Mouse (Mus musculus): Measurements from ENCODE around the gene Lrrtm3.

GRCm38 (mm10) chr10:64041892-64042291, 48.2 kb downstream of the Lrrtm3 start:
- TF ChIP-seq CTCF (conservative IDR thresholded peaks at IDR 0.05; ENCODE audit: insufficient read depth, insufficient read length, low read depth, low read length) (no peak), POLR2A (IDR thresholded peaks at IDR 0.05; ENCODE audit: low read depth, low read length) (no peak)
